Mouse (Mus musculus) spleen, postnatal 10 days (tissue): ENCODE results near the gene Angptl1.

Experiments used
- DNase-seq, 2 experiments: peaks; one replicate each; pipeline ENCODE4 v3.0.0; 2021 to 2022; ENCODE audit warnings: low spot score in 2 of 2

The Angptl1 gene

GRCm38 (mm10) chr1:156838177-156838576 lies at the start of gene Angptl1:
Gene Angptl1, plus strand, starts transcription at chr1:156838562.
- DNase-seq = no peak

DNA sequence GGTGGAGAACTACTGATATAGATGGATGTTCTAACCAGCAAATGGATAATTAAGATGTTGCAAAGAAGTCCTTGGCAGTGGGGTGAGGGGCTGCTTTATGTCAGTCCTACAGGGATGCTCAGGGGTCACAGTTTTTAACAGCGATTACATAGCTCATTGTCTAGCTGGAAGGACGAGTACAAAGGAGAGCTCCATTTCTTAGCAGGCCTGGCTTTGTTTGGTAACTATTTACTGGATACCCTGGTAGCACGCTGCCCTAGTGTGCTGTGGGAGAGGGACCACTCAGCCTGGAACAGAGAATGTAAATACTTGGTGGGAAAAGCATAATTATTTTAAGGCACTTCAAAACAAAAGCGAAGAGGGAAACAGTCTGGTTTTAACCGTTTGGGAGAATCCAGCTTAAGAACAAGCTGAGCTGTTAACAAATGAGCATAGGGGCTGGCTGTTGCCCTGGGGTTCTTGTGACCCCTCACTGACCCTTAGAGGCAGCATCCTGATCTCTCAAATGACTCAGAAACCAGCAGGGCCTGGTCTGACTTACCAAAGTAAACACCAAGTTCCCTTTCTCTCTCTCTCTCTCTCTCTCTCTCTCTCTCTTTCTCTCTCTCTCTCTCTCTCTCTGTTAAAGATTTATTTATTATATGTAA lies 48.4 kb upstream of the Angptl1 start:
- no peak for DNase-seq

- no peak for DNase-seq
Measured at GRCm38 (mm10) chr1:156796251-156796650, 42.1 kb upstream of the Angptl1 start.

GRCm38 (mm10) chr1:156801276-156801675 lies 37.1 kb upstream of the Angptl1 start:
- DNase-seq = no peak

- DNase-seq = no peak
Measured at GRCm38 (mm10) chr1:156808332-156808731, 30.0 kb upstream of the Angptl1 start.

- DNase-seq = no peak
Measured at GRCm38 (mm10) chr1:156811928-156812327, 26.4 kb upstream of the Angptl1 start.

DNA sequence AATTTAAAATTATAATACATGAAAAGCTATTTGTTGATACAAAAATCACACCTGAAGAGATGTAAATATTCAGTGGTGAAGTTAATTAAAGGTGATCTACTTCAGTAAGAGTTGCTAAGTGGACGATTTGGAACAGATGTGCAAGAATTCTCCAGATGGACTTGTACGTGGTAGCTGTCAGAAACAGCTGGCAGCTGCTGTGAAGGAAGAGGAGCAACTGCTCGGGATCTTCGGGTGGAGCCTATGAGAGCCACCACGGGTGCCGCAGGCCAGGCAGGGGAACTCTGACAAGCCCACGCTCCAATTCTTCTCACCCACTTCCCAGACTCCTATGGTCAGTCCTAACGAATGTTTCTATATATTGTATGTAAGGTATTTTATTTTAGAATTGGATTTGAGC lies 25.6 kb upstream of the Angptl1 start:
- no peak for DNase-seq

- DNase-seq = no peak
Measured at GRCm38 (mm10) chr1:156813485-156813884, 24.9 kb upstream of the Angptl1 start.

DNA sequence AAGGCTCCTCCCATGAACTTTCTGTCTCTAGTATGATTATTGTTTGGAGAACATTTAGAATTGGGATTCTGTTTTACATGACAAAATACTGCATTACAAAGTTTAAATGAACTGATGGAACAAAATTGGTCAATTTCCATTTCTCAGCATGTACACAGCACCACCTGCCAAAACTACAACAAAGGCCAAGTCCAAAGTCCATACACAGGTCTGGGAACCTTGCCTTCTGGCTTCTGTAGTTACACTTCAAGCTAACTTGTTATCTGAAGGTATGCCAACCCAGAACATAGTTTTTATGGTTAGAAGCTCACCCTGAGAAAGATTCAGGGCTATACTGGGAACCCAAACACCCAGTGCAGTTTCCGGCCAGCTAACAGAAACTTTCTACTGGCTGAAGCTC lies 19.1 kb upstream of the Angptl1 start:
- DNase-seq = no peak

GRCm38 (mm10) chr1:156838695-156839094 lies 333 bp downstream of the Angptl1 start:
- DNase-seq = no peak

DNA sequence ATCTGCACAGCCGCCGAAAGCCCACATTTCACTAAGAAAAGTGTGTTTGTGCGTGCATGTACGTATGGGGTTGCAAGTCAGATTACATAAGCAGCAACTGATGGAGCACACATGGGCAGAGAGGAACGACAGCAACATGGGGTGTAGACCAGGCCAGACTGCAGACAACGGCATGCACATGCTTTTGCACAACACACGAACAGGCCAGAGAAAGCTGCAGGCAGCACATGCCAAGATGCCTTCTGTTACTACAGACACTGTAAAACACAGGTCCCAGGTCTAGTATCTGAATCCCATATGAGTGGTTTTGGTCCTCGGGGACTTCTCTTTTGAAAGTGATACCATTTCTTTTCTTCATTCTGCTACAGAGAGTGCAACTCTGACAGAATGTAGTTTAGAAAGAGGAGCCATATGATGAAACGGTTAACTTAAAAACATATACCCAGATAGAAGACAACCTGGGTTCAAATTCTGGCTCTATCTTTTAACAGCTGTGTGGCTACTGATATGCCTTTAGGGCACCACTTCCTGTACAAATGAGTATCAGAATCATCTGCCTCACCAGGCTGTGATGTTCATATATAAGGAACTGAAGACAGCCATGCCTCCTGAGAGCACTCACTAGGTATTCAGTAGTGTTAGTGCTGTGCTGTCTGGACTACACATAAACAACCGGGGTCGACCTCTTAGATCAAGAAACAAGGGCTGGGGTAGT lies 3.4 kb downstream of the Angptl1 start:
- DNase-seq = no peak

DNA sequence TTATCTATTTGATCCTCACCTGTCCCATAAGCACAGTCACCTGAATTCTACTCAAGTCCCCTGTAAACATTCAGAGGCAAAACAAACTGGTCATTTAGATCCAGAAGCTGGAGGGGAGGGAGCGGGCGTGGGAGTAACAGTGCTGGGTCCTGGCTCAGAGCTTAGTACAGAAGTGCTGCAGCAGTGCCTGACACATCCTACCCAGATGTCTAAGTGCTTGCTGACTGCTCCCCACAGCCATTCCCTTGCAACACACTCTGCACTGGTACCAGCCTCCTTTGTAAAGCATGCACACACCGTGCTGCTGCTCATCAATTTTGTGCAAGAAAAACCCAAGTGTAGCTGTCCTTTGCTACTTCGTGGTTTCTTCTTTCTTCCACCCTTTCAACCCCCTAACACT lies 8.7 kb downstream of the Angptl1 start:
- DNase-seq = no peak

DNA sequence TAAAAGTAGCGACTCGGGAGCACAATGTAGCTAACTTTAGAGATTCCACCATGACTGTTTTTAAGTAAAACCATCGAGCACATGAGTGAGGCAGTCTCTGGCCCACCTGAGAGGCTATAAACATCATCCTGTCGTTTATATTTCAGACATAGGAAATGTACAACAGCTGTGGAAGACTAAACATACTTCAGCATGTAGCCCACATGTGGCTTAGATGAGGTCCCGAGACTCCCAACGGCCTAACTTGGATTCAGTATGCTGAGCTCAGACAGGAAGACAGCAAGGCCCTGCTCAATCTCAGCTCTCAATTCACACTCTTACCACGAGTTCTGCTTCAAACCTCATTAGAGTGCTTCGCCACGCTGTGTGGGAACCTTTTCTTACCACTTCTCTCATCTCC lies 14.0 kb downstream of the Angptl1 start:
- no peak for DNase-seq

GRCm38 (mm10) chr1:156852872-156853271 lies 14.5 kb downstream of the Angptl1 start:
- no peak for DNase-seq

DNA sequence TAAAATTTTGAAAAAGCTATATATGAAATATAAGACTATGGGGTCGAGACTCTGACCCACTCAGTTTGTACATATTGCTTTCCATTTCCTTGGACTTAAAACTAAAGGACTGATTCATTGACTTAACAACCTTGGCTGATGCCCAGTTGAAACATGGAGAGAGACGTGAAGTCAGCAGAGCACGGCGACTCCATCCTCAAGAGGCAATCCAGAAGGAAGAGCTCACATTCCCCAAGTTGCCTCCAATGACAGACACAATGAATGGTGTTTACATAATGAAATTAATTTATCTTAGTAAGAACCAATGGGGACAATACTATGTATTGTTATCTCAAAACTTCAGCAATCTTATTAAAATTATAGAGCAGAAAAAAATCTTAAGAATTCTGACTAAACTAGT lies 16.2 kb downstream of the Angptl1 start:
- DNase-seq = no peak

DNA sequence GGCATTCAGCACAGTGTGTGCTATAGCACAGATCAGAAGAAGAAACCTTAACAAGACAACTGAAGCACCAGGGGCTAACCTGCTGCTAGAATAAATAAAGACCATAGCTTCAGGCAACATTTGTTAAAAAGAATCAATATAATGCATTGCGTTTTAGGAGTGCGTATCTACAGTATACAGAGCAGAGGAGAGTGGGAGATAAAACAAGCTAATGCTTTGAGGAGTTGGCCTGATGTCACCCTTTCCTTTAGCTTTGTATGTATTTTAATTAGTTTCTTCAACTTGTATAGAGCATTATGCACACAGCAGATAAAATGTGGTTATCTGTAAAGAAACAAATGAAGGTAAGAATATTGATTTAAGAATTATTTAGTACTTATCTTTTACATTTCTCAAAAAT lies 18.3 kb downstream of the Angptl1 start:
- DNase-seq = no peak

DNA sequence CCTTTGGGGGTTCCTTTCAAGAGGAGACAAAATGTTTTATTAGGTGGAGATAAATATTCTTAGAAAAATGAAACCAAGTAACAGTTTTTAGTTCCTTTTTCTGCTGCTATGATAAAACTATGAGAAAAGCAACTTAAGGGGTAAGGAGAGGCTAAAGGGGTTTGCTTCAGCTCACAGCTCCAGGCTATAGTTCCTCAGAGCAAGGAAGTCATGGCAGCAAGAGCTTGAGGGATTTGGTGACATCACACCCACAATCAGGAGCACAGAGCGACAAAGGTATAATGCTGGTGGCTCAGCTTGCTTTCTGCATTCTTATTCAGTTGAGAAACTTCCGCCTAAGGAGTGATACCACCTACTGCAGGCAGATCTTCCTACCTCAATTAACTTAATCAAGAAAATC lies 20.8 kb downstream of the Angptl1 start:
- no peak for DNase-seq

DNA sequence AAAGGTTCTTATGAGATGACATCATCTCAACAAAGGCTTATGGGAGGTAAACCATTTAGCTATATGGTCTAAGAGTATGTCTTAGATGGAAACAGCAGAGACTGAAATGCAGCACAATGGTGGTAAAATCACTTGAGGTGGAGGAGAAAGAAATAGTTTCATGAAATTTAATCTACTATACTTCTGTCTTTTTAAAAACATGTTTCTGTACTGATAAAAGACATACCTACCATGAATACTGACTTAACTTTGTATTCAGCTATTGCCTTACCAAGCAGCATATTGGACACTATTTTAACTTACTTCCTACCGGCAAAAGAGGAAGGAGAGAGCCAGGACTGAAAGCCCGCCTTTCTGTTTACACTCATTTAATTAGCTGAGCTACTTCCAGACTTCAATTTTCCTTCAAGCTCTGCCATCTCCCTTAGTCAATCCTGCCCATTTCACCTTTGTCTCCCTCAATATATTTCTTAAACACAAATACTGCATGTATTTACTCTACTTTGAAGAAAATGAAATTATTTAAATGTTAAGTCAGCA lies 21.4 kb downstream of the Angptl1 start:
- DNase-seq = no peak

- no peak for DNase-seq
Measured at GRCm38 (mm10) chr1:156860266-156860665, 21.9 kb downstream of the Angptl1 start.

GRCm38 (mm10) chr1:156861475-156862043 lies 23.2 kb downstream of the Angptl1 start:
- peak in 1 of 2 experiments; percentile 21 for DNase-seq

DNA sequence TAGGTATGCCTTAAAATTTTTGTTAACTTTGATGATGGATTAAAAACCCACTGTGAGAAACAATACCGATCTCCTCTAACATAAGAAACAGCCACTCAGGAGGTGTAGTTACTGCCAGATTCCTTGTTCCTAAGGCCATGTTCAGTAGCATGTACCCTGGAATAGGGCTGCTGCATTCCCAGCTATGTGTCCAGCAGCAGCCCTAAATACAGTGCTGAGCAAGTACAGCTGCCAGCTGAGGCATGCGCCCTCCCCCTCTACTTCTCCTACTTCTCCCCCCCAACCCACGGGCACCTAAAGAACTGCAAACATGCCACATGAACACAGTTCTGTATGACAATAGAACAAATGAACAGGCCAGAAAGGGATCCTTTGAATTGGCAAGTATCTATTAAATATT lies 25.4 kb downstream of the Angptl1 start:
- DNase-seq = no peak

- DNase-seq = no peak
Measured at GRCm38 (mm10) chr1:156864240-156864639, 25.9 kb downstream of the Angptl1 start.

- DNase-seq = no peak
Measured at GRCm38 (mm10) chr1:156870028-156870427, 31.7 kb downstream of the Angptl1 start.
